Mouse (Mus musculus) liver, embryonic 14.5 days (tissue): Measurements from ENCODE around the gene Edn3. TPM values are rescaled to one million over a fixed set of nuclear protein-coding genes. Genes with fewer than 3 reads are reported as not detected.

ENCODE experiments used
- ATAC-seq: fragments of 200-750 bp; cut with Nextera tagmentation; 2 replicates; pipeline ENCODE4 v1.8.0; 2017; ENCODE audit warnings: moderate number of reproducible peaks, mild to moderate bottlenecking, moderate library complexity; ENCODE audit not compliant: insufficient read depth
- DNase-seq, 3 experiments: peaks; one replicate each; pipeline ENCODE4 v3.0.0-alpha.2; 2012 to 2013; ENCODE audit warnings: low read depth in 3 of 3, low spot score in 3 of 3
- H3K27ac ChIP-seq: fragments of 300-500 bp; sonication (generic); 2 replicates; pipeline ENCODE4 v1.5.1; 2014; ENCODE audit warnings: moderate library complexity, mild to moderate bottlenecking, control low read depth, inconsistent platforms
- H3K27me3 ChIP-seq: fragments of 300-500 bp; sonication (generic); 2 replicates; pipeline ENCODE4 v1.6.1; 2014; ENCODE audit warnings: mild to moderate bottlenecking, low read length, moderate library complexity; ENCODE audit not compliant: control insufficient read depth, insufficient read depth
- H3K36me3 ChIP-seq: fragments of 300-500 bp; sonication (generic); replicated peaks from 2 replicates; pipeline ENCODE4 v1.6.1; 2014; ENCODE audit warnings: low read depth; ENCODE audit not compliant: control insufficient read depth, insufficient read depth
- H3K4me1 ChIP-seq, 2 experiments: fragments of 200-500 bp in 1 of 2; fragments of 300-500 bp in 1 of 2; sonication (generic) in 1 of 2; replicated peaks; 2 replicates each; pipeline ENCODE4 v1.6.1; 2012 to 2014; ENCODE audit warnings: antibody characterized with exemption in 1 of 2, inconsistent platforms in 1 of 2, low read length in 1 of 2; ENCODE audit not compliant: control insufficient read depth in 2 of 2, insufficient read depth in 2 of 2
- H3K4me2 ChIP-seq: fragments of 300-500 bp; sonication (generic); 2 replicates; pipeline ENCODE4 v1.6.1; 2014; ENCODE audit warnings: low read depth, mild to moderate bottlenecking, control low read depth, moderate library complexity
- H3K4me3 ChIP-seq, 2 experiments: fragments of 200-500 bp in 1 of 2; fragments of 300-500 bp in 1 of 2; sonication (generic) in 1 of 2; 2 replicates each; pipeline ENCODE4 v1.5.1; 2012 to 2014; ENCODE audit warnings: low read depth in 2 of 2, low read length in 2 of 2, mild to moderate bottlenecking in 2 of 2, control low read depth in 1 of 2, inconsistent platforms in 1 of 2, moderate library complexity in 1 of 2; ENCODE audit not compliant: insufficient read depth in 1 of 2
- H3K9ac ChIP-seq: fragments of 300-500 bp; sonication (generic); replicated peaks from 2 replicates; pipeline ENCODE4 v1.6.1; 2014; ENCODE audit warnings: mild to moderate bottlenecking, control low read depth, moderate library complexity
- H3K9me3 ChIP-seq: fragments of 300-500 bp; sonication (generic); 2 replicates; pipeline ENCODE4 v1.6.1; 2016; ENCODE audit warnings: low read length, mixed read lengths; ENCODE audit not compliant: control insufficient read depth
- CTCF ChIP-seq: IDR thresholded peaks from 2 replicates; pipeline ENCODE4 v1.5.1; 2016; ENCODE audit warnings: antibody characterized with exemption, low read depth, control low read depth
- EP300 ChIP-seq: IDR thresholded peaks from 2 replicates; pipeline ENCODE4 v1.6.1; 2016; ENCODE audit warnings: antibody characterized with exemption, low read depth
- WGBS: fragments of 180-500 bp; shearing (Covaris S2); extraction: QIAGEN DNeasy Blood & Tissue Kit; methylation state at CpG from one replicate; pipeline ENCODE4 v1.1.7; 2014; ENCODE audit not compliant: insufficient replicate concordance; 5-methylcytosine and 5-hydroxymethylcytosine counted together
- polyA plus RNA-seq, 2 experiments: library from polyadenylated mRNA; depleted of rRNA in 1 of 2; stranded (reverse) in 1 of 2; unstranded in 1 of 2; fragments of >200 nt; fragmentation: Nextera tagmentation in 1 of 2; extraction: Ambion mirVana in 1 of 2; gene quantifications; 2 replicates each; pipeline versions ENCODE4 v1.2.1 to v1.2.3; 2012 to 2014

The Edn3 gene
- polyA plus RNA-seq, 2 experiments: 0.11 to 0.18 TPM

DNA sequence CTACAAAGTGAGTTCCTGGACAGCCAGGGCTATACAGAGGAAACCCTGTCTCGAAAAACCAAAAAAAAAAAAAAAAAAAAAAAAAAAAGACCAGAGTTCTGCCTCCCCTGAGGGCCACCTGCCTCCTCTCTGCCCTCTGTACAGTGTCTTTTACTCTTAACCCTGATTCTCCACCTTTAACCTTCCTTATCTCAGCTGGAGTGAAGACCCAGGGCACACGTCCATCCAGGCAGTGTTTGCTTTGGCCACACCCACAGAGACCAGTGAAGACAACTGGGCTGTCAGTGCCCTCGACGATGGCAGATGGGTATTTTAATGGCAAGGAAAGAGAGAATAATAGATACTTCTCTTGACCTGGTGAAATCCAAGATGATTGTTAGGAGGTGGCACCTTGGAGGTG lies 1.2 kb upstream of the Edn3 start:
- no peak overlapping the region for H3K4me2 ChIP-seq
- H3K9ac ChIP-seq: no peak overlapping the region
- 37% methylated on average over 4 of the region's 4 CpGs for WGBS
- H3K4me3 ChIP-seq: no peak overlapping the region
- H3K27ac ChIP-seq: no peak overlapping the region
- ATAC-seq (no peak), DNase-seq (no peak)
- 0 out of 4 replicates have a peak, but pooled peaks cover 0 to 2% of the 10 kb centered on the region in 2 experiments for H3K4me1 ChIP-seq
- H3K36me3 ChIP-seq: no peaks in the 10 kb centered on the region
- H3K27me3 ChIP-seq: no peaks in the 10 kb centered on the region; the same call in 1 of the 2 replicates
- H3K9me3 ChIP-seq: no peaks in the 10 kb centered on the region
- TF ChIP-seq EP300: no peak
- no peak for TF ChIP-seq CTCF

GRCm38 (mm10) chr2:174761452-174762101 lies 1.2 kb downstream of the Edn3 start:
- Histone ChIP-seq H3K27ac (no peak overlapping the region), H3K4me1 (0 out of 4 replicates have a peak, but pooled peaks cover 0 to 2% of the 10 kb centered on the region in 2 experiments), H3K4me2 (no peak overlapping the region), H3K36me3 (no peaks in the 10 kb centered on the region), H3K9ac (no peak overlapping the region), H3K9me3 (no peaks in the 10 kb centered on the region), H3K27me3 (no peaks in the 10 kb centered on the region; the same call in 1 of the 2 replicates), H3K4me3 (no peak overlapping the region)
- no peak for DNase-seq
- TF ChIP-seq EP300: no peak
- TF ChIP-seq CTCF: no peak
- WGBS: 66% methylated on average over 6 of the region's 6 CpGs
- ATAC-seq: no peak

DNA sequence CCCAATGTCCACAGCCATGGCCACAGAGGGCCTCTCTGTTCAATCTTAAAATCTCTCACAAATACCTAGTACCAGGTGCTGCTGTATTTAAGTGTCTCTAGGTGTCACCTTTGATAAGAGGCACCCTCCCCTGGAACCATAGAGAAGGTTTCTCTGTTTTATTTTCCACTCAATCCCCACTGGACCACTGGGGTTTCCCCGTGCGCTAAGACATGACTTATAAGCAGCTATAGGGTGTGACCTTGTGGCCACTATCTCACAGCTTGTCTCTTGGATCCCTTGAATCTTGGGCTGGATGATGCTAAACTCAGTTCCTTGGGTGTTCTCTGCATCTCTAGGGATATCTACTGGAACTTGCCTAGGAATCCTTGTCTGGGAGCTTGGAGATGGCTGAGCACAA lies 1.9 kb downstream of the Edn3 start:
- no peaks in the 10 kb centered on the region for H3K9me3 ChIP-seq
- no peak overlapping the region for H3K4me3 ChIP-seq
- H3K36me3 ChIP-seq: no peaks in the 10 kb centered on the region
- ATAC-seq (no peak), DNase-seq (no peak)
- 57% methylated on average over 2 of the region's 2 CpGs for WGBS
- no peaks in the 10 kb centered on the region; the same call in 1 of the 2 replicates for H3K27me3 ChIP-seq
- H3K4me2 ChIP-seq: no peak overlapping the region
- 0 out of 4 replicates have a peak, but pooled peaks cover 0 to 2% of the 10 kb centered on the region in 2 experiments for H3K4me1 ChIP-seq
- no peak overlapping the region for H3K27ac ChIP-seq
- TF ChIP-seq CTCF (no peak), EP300 (no peak)
- no peak overlapping the region for H3K9ac ChIP-seq

DNA sequence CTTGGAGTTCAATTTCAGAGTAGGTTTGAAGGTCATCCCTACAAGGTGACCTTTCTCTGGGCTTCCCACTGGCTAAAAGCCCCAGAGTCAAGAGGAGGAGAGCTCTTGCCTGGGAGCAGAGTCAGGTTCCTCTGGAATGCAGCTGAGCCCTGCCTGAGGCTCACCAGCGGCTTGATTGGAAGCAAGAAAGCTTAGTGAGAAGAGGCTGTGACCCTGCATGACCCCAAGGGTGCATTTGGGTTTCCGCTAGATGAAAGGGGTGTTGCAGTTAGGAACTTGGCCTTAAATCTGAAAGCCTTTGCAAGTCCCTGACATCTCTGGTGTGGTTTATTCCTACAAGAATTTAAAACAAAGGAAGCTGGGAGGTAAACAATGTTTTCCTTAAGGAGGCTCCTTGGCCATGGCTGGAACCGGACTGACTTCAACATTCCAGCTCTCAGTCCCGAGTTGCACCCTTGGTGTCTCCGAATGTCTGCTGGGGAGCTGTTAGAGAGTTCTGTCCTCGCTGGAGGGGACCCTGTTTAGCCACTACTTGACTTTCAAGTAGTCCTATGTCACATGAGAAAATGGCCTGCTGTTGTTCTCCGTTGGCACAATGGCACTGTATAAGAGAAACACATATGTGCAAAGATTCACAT lies 8.6 kb downstream of the Edn3 start:
- WGBS: 47% methylated on average over 7 of the region's 7 CpGs
- ATAC-seq (no peak), DNase-seq (no peak)
- Histone ChIP-seq H3K4me1 (no peaks in the 10 kb centered on the region), H3K27ac (no peak overlapping the region), H3K36me3 (no peaks in the 10 kb centered on the region), H3K9ac (no peak overlapping the region), H3K9me3 (no peaks in the 10 kb centered on the region), H3K4me2 (no peak overlapping the region), H3K27me3 (no peaks in the 10 kb centered on the region), H3K4me3 (no peak overlapping the region)
- TF ChIP-seq CTCF (no peak), EP300 (no peak)
